Mouse (Mus musculus) C2C12 (cell line): ENCODE results near the gene Babam2. TPM values are rescaled to one million over a fixed set of nuclear protein-coding genes. Genes with fewer than 3 reads are reported as not detected.

ENCODE experiments used
- H3K27me3 ChIP-seq: one replicate; pipeline ENCODE4 v1.6.1; 2011; ENCODE audit not compliant: control insufficient read depth, insufficient read depth, insufficient read length
- H3K36me3 ChIP-seq: one replicate; pipeline ENCODE4 v1.6.1; 2011; ENCODE audit not compliant: control insufficient read depth, insufficient read depth
- H3K4me3 ChIP-seq: one replicate; pipeline ENCODE4 v1.5.1; 2011; ENCODE audit warnings: mild to moderate bottlenecking, control low read depth; ENCODE audit not compliant: poor library complexity, insufficient read depth, severe bottlenecking
- H3K79me2 ChIP-seq: one replicate; pipeline ENCODE4 v1.6.1; 2011; ENCODE audit not compliant: control insufficient read depth, insufficient read depth
- H3K79me3 ChIP-seq: one replicate; pipeline ENCODE4 v1.6.1; 2011; ENCODE audit warnings: low read depth, control low read depth
- H3ac ChIP-seq: one replicate; pipeline ENCODE3; 2011; ENCODE audit warnings: low read depth; ENCODE audit not compliant: control insufficient read depth, insufficient read length
- CEBPB ChIP-seq: IDR thresholded peaks from one replicate; pipeline ENCODE4 v1.6.1; 2011; ENCODE audit warnings: low read depth, mild to moderate bottlenecking, control low read depth, moderate library complexity
- CTCF ChIP-seq: IDR thresholded peaks from one replicate; pipeline ENCODE4 v1.5.1; 2011; ENCODE audit not compliant: control insufficient read depth, insufficient read depth, insufficient read length
- FOSL1 ChIP-seq: IDR thresholded peaks from one replicate; pipeline ENCODE4 v1.8.0; 2011; ENCODE audit warnings: mild to moderate bottlenecking, low read length; ENCODE audit not compliant: poor library complexity, insufficient read depth, severe bottlenecking
- MAX ChIP-seq: IDR thresholded peaks from one replicate; pipeline ENCODE4 v1.6.1; 2011; ENCODE audit warnings: mild to moderate bottlenecking, control low read depth
- MYOD1 ChIP-seq: IDR thresholded peaks from one replicate; pipeline ENCODE4 v1.6.1; 2011; ENCODE audit warnings: low read depth; ENCODE audit not compliant: control insufficient read depth, insufficient read length
- MYOG ChIP-seq: IDR thresholded peaks from one replicate; pipeline ENCODE4 v1.6.1; 2011; ENCODE audit not compliant: control insufficient read depth, insufficient read length; ENCODE audit errors: extremely low read depth
- USF1 ChIP-seq: IDR thresholded peaks from one replicate; pipeline ENCODE4 v1.6.1; 2011; ENCODE audit warnings: low read depth, mild to moderate bottlenecking, control low read depth, moderate library complexity
- polyA plus RNA-seq: library from polyadenylated mRNA; unstranded; fragments of >200 nt; fragmentation: generic; extraction: Trizol; gene quantifications from one replicate; pipeline ENCODE4 v1.2.1, GENCODE M21; 2012; ENCODE audit warnings: missing spikeins

Gene Babam2
- polyA plus RNA-seq, 1 experiment: 36.0 TPM

- no peak overlapping the region for H3ac ChIP-seq
- TF ChIP-seq MYOD1 (no peak), MAX (no peak), CTCF (no peak), CEBPB (no peak), FOSL1 (no peak), USF1 (no peak), MYOG (no peak)
- no peaks in the 10 kb centered on the region for H3K36me3 ChIP-seq
- no peaks in the 10 kb centered on the region for H3K27me3 ChIP-seq
- no peaks in the 10 kb centered on the region for H3K79me2 ChIP-seq
- no peaks in the 10 kb centered on the region for H3K79me3 ChIP-seq
- H3K4me3 ChIP-seq: no peak overlapping the region
These were observed 361.8 kb downstream of the Babam2 start for GRCm38 (mm10) chr5:32059254-32059796.

- no peaks in the 10 kb centered on the region for H3K27me3 ChIP-seq
- no peak overlapping the region for H3K4me3 ChIP-seq
- H3K36me3 ChIP-seq: no peaks in the 10 kb centered on the region
- H3ac ChIP-seq: no peak overlapping the region
- no peaks in the 10 kb centered on the region for H3K79me3 ChIP-seq
- no peak for TF ChIP-seq MYOD1
- no peak for TF ChIP-seq FOSL1
- TF ChIP-seq MYOG: no peak
- TF ChIP-seq MAX: no peak
- no peak for TF ChIP-seq CEBPB
- TF ChIP-seq USF1: no peak
- no peak for TF ChIP-seq CTCF
- no peaks in the 10 kb centered on the region for H3K79me2 ChIP-seq
These were observed 363.0 kb downstream of the Babam2 start for GRCm38 (mm10) chr5:32060485-32060884.

- Histone ChIP-seq H3K4me3 (no peak overlapping the region), H3K27me3 (no peaks in the 10 kb centered on the region), H3ac (no peak overlapping the region), H3K36me3 (no peaks in the 10 kb centered on the region), H3K79me2 (no peaks in the 10 kb centered on the region), H3K79me3 (no peaks in the 10 kb centered on the region)
- TF ChIP-seq MYOG (no peak), CTCF (no peak), FOSL1 (no peak), MAX (no peak), USF1 (no peak)
These were observed 364.4 kb downstream of the Babam2 start for GRCm38 (mm10) chr5:32061854-32062253.

- no peaks in the 10 kb centered on the region for H3K27me3 ChIP-seq
- TF ChIP-seq CTCF (no peak), CEBPB (no peak), MAX (no peak), USF1 (no peak)
- no peaks in the 10 kb centered on the region for H3K79me2 ChIP-seq
- H3ac ChIP-seq: no peak overlapping the region
- H3K4me3 ChIP-seq: no peak overlapping the region
- H3K79me3 ChIP-seq: no peaks in the 10 kb centered on the region
- H3K36me3 ChIP-seq: no peaks in the 10 kb centered on the region
These were observed 367.0 kb downstream of the Babam2 start for GRCm38 (mm10) chr5:32064341-32065105.

GRCm38 (mm10) chr5:32066015-32066734 is 368.7 kb downstream of the Babam2 start:
- TF ChIP-seq CEBPB (no peak), CTCF (no peak), MAX (no peak), MYOG (no peak), MYOD1 (no peak)
- H3K79me3 ChIP-seq: no peaks in the 10 kb centered on the region
- no peaks in the 10 kb centered on the region for H3K27me3 ChIP-seq
- H3K79me2 ChIP-seq: no peaks in the 10 kb centered on the region
- no peak overlapping the region for H3K4me3 ChIP-seq
- no peak overlapping the region for H3ac ChIP-seq
- no peaks in the 10 kb centered on the region for H3K36me3 ChIP-seq

GRCm38 (mm10) chr5:32066839-32067238 is 369.4 kb downstream of the Babam2 start:
- no peak for TF ChIP-seq MAX
- no peak for TF ChIP-seq MYOG
- no peak for TF ChIP-seq CEBPB
- TF ChIP-seq FOSL1: no peak
- TF ChIP-seq CTCF: no peak
- TF ChIP-seq MYOD1: no peak
- no peak for TF ChIP-seq USF1
- Histone ChIP-seq H3K4me3 (no peak overlapping the region), H3ac (no peak overlapping the region), H3K36me3 (no peaks in the 10 kb centered on the region), H3K27me3 (no peaks in the 10 kb centered on the region), H3K79me3 (no peaks in the 10 kb centered on the region), H3K79me2 (no peaks in the 10 kb centered on the region)
